Mouse (Mus musculus): ENCODE measurements at regions not wholly inside any gene's neighbourhood (a gene's known extent, or its start where the extent isn't known, plus 50 kb on each side); places are given as distances from the start of the nearest gene placed in this dataset.

- TF ChIP-seq CTCF (IDR thresholded peaks at IDR 0.05; ENCODE audit: low read depth, low read length) (no peak), POLR2A (IDR thresholded peaks at IDR 0.05; ENCODE audit: insufficient read depth, low read length) (no peak), EP300 (IDR thresholded peaks at IDR 0.05; ENCODE audit: insufficient read depth, low read depth, low read length) (no peak)
Measured at GRCm38 (mm10) chr5:118963001-118963400, 402.5 kb downstream of the Med13l start.

Data from ES-Bruce4 (cell line).